Mouse (Mus musculus): ENCODE results near the gene Ngf.

Gene Ngf

DNA sequence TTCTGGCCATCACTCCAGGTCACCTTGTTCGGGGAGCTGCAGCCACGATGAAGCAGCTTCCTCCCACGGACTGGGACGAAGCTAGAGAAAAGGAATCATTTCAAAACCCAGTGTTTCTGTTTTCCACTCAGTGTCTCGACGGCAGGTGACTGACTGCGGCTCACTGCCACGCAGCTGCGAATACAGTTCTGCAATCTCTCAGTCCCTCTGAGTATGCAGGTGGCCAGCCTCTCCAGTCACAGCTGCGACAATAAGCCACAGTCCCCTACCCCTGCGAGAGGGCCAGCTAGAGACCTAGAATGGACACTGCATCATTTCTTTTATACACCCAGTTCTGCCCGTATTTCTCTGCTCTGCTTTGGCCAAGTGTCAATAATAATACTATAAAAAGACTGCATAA is 36.3 kb downstream of the Ngf start:
- intact Hi-C loops (cut with DNase I), result no loop called here

DNA sequence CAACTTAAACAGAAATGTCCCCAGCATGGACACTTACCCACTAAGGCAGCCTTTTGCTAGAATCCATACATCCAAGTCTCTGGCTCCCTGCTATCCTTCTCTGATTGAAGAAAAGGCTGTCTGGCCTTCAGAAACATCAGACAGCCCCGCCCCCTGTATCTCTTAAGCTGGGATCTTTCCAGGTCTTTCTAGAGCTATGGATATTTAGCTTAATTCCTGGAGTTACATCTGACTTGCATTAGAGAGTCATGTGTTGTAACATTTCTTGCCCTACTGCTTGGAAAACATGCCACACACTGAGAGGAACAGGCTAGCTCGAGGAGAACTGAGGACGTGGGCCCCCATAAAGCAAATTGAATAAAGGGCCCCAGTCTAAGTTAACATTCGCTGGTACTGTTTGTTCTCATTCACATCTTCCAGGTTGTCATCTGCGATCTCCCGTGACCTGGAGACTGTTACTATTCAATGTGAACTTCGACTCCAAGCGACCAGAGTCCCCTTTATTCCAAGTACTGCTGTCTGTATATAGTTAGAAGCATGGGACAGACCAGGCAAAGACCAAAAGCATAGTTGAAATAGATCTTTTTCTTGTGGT is 38.0 kb downstream of the Ngf start:
- intact Hi-C loops (cut with DNase I), result no loop called here

GRCm38 (mm10) chr3:102508455-102508854 is 38.7 kb downstream of the Ngf start:
- intact Hi-C loops (cut with DNase I), result no loop called here

GRCm38 (mm10) chr3:102509601-102510000 is 39.9 kb downstream of the Ngf start:
- intact Hi-C loops (cut with DNase I), result no loop called here

- intact Hi-C loops (cut with DNase I), result no loop called here
Measured at GRCm38 (mm10) chr3:102516937-102517336, 47.2 kb downstream of the Ngf start.

GRCm38 (mm10) chr3:102521061-102521460 is 51.3 kb downstream of the Ngf start:
- intact Hi-C loops (cut with DNase I), result no loop called here

GRCm38 (mm10) chr3:102523711-102524110 is 54.0 kb downstream of the Ngf start:
- intact Hi-C loops (cut with DNase I), result no loop called here

DNA sequence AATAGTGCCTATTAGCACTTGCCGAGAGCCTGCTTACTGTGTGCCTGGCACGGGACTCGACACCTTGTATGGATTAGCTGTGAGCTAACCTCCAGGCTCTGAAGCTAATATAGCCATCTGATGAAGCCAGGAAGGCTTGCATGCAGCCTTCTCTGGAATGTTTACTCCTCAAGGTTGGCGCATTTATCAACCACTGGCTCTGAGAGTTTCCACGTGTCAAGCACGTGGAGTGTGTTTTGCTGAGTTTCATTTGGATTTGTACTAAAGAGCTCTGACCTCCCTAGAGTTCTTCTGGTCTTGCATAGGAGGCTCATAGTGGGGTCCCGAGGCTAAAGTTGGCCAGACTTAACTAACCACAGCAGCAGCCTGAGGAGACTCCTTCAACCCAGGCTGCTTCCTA is 55.2 kb downstream of the Ngf start:
- intact Hi-C loops (cut with DNase I), result no loop called here

- intact Hi-C loops (cut with DNase I), result no loop called here
Measured at GRCm38 (mm10) chr3:102525856-102526255, 56.1 kb downstream of the Ngf start.

DNA sequence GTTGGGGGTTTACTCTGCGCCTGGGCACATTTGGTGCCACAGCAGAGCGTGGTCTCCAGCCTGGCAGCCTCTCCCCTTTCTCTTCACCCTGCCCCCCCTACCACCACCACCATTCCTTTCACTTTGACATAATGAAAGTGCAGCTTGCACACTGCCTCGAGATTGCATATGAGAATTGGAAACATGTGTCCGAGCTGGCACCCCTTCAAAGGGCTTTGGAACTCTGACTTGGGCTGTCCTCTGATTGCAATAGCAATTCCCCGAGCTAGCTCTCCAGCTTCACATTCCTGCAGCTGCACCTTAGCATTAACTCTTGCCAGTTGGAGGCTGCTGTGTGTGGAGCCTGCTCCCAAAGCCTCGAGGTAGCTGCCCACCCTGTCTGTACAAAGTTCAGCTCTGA is 56.8 kb downstream of the Ngf start:
- intact Hi-C loops (cut with DNase I), result no loop called here

GRCm38 (mm10) chr3:102534744-102535143 is 65.0 kb downstream of the Ngf start:
- intact Hi-C loops (cut with DNase I), result no loop called here

DNA sequence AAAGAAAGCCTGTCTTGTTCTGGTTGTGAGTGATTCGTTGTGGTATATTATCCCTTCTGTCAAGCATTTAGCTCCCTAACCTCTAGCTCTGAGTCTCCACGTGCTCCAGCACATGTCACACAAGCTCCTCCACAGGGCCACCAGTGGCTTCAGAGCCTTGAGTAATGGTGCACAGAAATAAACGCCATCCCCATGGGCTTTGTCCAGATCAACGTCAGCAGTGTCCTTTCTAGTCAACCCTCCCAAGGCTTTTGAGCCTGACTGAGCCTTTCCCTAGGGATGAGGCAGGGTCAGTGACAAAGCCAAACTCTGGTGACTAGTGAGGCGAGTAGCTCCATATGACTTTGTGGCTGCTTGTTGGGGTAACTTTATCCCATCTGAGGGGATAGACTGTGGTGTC is 73.9 kb downstream of the Ngf start:
- intact Hi-C loops (cut with DNase I), result no loop called here

GRCm38 (mm10) chr3:102547536-102547935 is 77.8 kb downstream of the Ngf start:
- intact Hi-C loops (cut with DNase I), result no loop called here

DNA sequence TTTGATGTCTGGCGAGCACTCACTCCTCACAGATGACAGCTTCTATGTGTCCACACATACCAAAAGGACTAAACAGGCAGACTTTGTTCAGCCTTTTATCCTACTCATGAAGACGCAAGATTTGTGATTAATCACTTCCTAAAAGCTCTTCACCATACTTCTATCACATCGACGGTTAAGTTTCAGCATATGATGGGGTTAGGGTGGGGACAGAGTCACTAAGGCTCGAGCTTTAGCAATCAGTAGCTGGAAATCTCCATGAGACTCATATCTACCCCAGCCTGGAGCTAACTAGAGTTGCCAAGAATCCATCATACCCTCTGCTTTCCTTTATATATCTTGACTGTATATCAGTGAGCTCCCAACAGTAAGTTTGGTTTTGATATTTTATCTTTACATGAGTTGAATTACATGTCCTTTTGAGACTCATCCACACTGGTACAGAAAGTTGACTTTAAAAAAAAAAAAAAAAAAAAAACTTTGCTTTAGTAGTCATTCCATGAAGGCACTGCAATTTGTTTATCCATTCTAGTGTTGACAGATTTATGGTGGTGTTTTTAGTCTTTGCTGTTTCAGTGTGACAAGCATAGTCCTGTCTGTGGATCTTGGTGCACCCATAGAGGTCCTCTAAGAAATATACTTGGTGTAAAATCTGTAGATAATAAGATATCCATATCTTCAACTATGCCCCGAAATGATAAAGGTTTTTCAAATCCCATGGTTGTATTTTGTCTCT is 84.4 kb downstream of the Ngf start:
- intact Hi-C loops (cut with DNase I), result no loop called here

GRCm38 (mm10) chr3:102556108-102556507 is 86.4 kb downstream of the Ngf start:
- intact Hi-C loops (cut with DNase I), result no loop called here

DNA sequence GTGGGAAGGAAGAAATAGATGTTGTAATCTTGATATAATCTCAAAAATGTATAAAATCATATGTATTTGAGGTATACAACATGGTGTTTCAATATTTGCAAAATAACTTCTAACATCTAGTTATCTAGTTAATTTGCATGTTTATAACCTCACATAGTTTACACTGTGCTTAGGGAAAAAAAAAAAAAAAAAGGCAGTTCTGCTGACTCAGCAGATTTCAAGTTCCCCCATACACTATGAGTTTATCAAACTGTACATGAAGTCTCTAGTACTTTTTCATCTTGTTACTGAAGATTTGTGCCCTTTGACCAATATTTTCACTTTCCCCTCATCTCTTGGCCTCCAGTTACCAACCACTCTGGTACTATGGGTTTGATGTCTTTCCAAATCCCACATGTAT is 86.9 kb downstream of the Ngf start:
- intact Hi-C loops (cut with DNase I), result no loop called here

All from adrenal gland (tissue).